Comparison of ENCODE assay signal across 9 mouse cellular contexts in the genomic region with DNA sequence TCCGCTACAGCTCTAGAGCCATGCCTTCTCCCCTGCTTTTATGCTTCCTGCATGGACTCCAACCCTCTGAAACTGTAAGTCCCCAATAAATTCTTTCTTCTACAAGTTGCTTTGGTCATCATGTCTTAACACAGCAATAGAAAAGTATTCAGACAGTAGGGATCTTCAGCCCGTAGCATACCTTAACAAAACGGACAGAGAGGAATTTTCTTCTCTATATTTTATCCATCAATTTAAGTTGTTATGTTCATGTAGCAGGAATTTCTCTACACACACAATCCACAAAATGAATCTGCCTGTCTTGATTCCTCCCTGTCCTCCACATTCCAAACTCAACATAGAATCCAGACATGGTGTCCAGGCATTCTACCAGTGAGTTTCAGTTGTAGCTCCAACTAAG. TPM values are rescaled to one million over a fixed set of nuclear protein-coding genes. Genes with fewer than 3 reads are reported as not detected.
DNase-seq lines count a peak whose midpoint lies in the region; ATAC-seq and TF ChIP-seq lines count a peak whose summit lies in the region.
"Had no signal": no experiment of that assay in that cellular context is flagged by ENCODE, and none has a peak within 500 bp of the region (broad histone marks: within the 10 kb centered on the region; RNA-seq: fewer than 3 reads in every experiment).

Gene Trim2 (minus strand): TSS at position 101 of the 400 bp plus-strand sequence.

- H3K4me1 ChIP-seq in heart, embryonic 13.5 days = peaks cover 18% of the 10 kb centered on the region
- peaks cover 18% of the 10 kb centered on the region for H3K4me1 ChIP-seq in heart, embryonic 10.5 days
- no peaks in the 10 kb centered on the region for H3K4me1 ChIP-seq in bone marrow, adult 2 months (ENCODE audit: control insufficient read depth, insufficient read depth, low read length)
- H3K4me1 ChIP-seq in hindbrain, embryonic 15.5 days (replicated peaks) = peaks cover 43% of the 10 kb centered on the region
- peaks cover 25% of the 10 kb centered on the region for H3K4me1 ChIP-seq in midbrain, embryonic 11.5 days (ENCODE audit: control insufficient read depth, insufficient read depth, low read length)
- H3K4me1 ChIP-seq in heart, embryonic 11.5 days (ENCODE audit: control insufficient read depth, insufficient read depth, low read length) = peaks cover 7% of the 10 kb centered on the region

- ATAC-seq in heart, embryonic 13.5 days (ENCODE audit: extremely low read depth, insufficient number of reproducible peaks, low FRiP score, low TSS enrichment) = no peak
- ATAC-seq in hindbrain, embryonic 15.5 days (ENCODE audit: low FRiP score, low read depth) = no peak
- ATAC-seq in midbrain, embryonic 11.5 days (ENCODE audit: low FRiP score) = no peak
- ATAC-seq in heart, embryonic 11.5 days (replicated peaks; ENCODE audit: insufficient number of reproducible peaks, low FRiP score, low TSS enrichment) = no peak

- H3K9me3 ChIP-seq in heart, embryonic 13.5 days = no peaks in the 10 kb centered on the region
- H3K9me3 ChIP-seq in heart, embryonic 10.5 days = no peaks in the 10 kb centered on the region
- no peaks in the 10 kb centered on the region for H3K9me3 ChIP-seq in hindbrain, embryonic 15.5 days
- peaks cover 4% of the 10 kb centered on the region; the same call in 1 of the 2 replicates for H3K9me3 ChIP-seq in midbrain, embryonic 11.5 days (ENCODE audit: control insufficient read depth, low read length)
- H3K9me3 ChIP-seq in heart, embryonic 11.5 days (replicated peaks; ENCODE audit: control insufficient read depth, low read length) = 0 out of 2 replicates have a peak, but pooled peaks cover 2% of the 10 kb centered on the region

- DNase-seq in heart, embryonic 10.5 days (ENCODE audit: low spot score) = no peak
- no peak for DNase-seq in midbrain, embryonic 11.5 days (ENCODE audit: low spot score, missing footprints)
- DNase-seq in right cerebral cortex, postnatal 4 days = no peak
- no peak for DNase-seq in heart, adult 11 months
- DNase-seq: kidney, adult 9 months had no signal

- no peak within 1 kb of the TSS for H3K9ac ChIP-seq in heart, embryonic 13.5 days
- no peak within 1 kb of the TSS for H3K9ac ChIP-seq in hindbrain, embryonic 15.5 days
- peak within 1 kb of the TSS; percentile 58 for H3K9ac ChIP-seq in midbrain, embryonic 11.5 days (ENCODE audit: low read length)
- no peak within 1 kb of the TSS for H3K9ac ChIP-seq in heart, embryonic 11.5 days (ENCODE audit: low read depth, low read length)

- TF ChIP-seq CTCF in bone marrow, adult 2 months (IDR thresholded peaks at IDR 0.05; ENCODE audit: control insufficient read depth, insufficient read depth, low read length) = no peak

- H3K27ac ChIP-seq in heart, embryonic 13.5 days (replicated peaks) = no peak within 1 kb of the TSS
- H3K27ac ChIP-seq in heart, embryonic 10.5 days = no peak within 1 kb of the TSS
- H3K27ac ChIP-seq in bone marrow, adult 2 months (ENCODE audit: control insufficient read depth, insufficient read depth, low read depth, low read length, poor library complexity) = no peak within 1 kb of the TSS
- peak within 1 kb of the TSS; percentile 83 for H3K27ac ChIP-seq in hindbrain, embryonic 15.5 days (replicated peaks)
- peak within 1 kb of the TSS; percentile 80 for H3K27ac ChIP-seq in midbrain, embryonic 11.5 days (ENCODE audit: low read depth, low read length)
- no peak within 1 kb of the TSS for H3K27ac ChIP-seq in heart, embryonic 11.5 days (ENCODE audit: low read depth, low read length)

- no peaks in the 10 kb centered on the region for H3K36me3 ChIP-seq in heart, embryonic 13.5 days
- H3K36me3 ChIP-seq in heart, embryonic 10.5 days = no peaks in the 10 kb centered on the region
- H3K36me3 ChIP-seq in hindbrain, embryonic 15.5 days = no peaks in the 10 kb centered on the region
- no peaks in the 10 kb centered on the region for H3K36me3 ChIP-seq in midbrain, embryonic 11.5 days (ENCODE audit: control insufficient read depth, insufficient read depth, low read length)
- no peaks in the 10 kb centered on the region for H3K36me3 ChIP-seq in heart, embryonic 11.5 days (ENCODE audit: control insufficient read depth, insufficient read depth, low read length)

- 86% methylated on average over 3 of the region's 3 CpGs for WGBS in heart, embryonic 13.5 days
- WGBS in heart, embryonic 10.5 days = 88% methylated on average over 3 of the region's 3 CpGs
- WGBS in bone marrow, adult 2 months = 94% methylated on average over 3 of the region's 3 CpGs
- 92% methylated on average over 3 of the region's 3 CpGs for WGBS in hindbrain, embryonic 15.5 days
- 78% methylated on average over 3 of the region's 3 CpGs for WGBS in midbrain, embryonic 11.5 days
- WGBS in heart, embryonic 11.5 days (ENCODE audit: insufficient replicate concordance) = 86% methylated on average over 3 of the region's 3 CpGs

- TF ChIP-seq POLR2A in bone marrow, adult 2 months (IDR thresholded peaks at IDR 0.05; ENCODE audit: borderline replicate concordance, control insufficient read depth, low read depth, low read length) = no peak

- H3K4me2 ChIP-seq in heart, embryonic 13.5 days = no peak within 1 kb of the TSS
- peak within 1 kb of the TSS; percentile 67 for H3K4me2 ChIP-seq in hindbrain, embryonic 15.5 days
- peak within 1 kb of the TSS; percentile 79 for H3K4me2 ChIP-seq in midbrain, embryonic 11.5 days
- no peak within 1 kb of the TSS for H3K4me2 ChIP-seq in heart, embryonic 11.5 days

- H3K27me3 ChIP-seq in heart, embryonic 13.5 days (replicated peaks) = peaks cover 79% of the 10 kb centered on the region
- H3K27me3 ChIP-seq in heart, embryonic 10.5 days (ENCODE audit: insufficient read depth, poor library complexity, severe bottlenecking) = peaks cover 73% of the 10 kb centered on the region
- no peaks in the 10 kb centered on the region for H3K27me3 ChIP-seq in hindbrain, embryonic 15.5 days
- H3K27me3 ChIP-seq in midbrain, embryonic 11.5 days (ENCODE audit: control insufficient read depth, insufficient read depth, low read length) = no peaks in the 10 kb centered on the region; the same call in none of the 2 replicates
- peaks cover 51% of the 10 kb centered on the region for H3K27me3 ChIP-seq in heart, embryonic 11.5 days (ENCODE audit: control insufficient read depth, insufficient read depth, low read length)

- H3K4me3 ChIP-seq in heart, embryonic 13.5 days = 0 out of 2 replicates have a peak within 1 kb of the TSS, but pooled peaks have one; percentile 54
- H3K4me3 ChIP-seq in heart, embryonic 10.5 days = no peak within 1 kb of the TSS
- H3K4me3 ChIP-seq in bone marrow, adult 2 months (replicated peaks; ENCODE audit: control insufficient read depth, low read depth, low read length) = no peak within 1 kb of the TSS
- peak within 1 kb of the TSS; percentile 39 for H3K4me3 ChIP-seq in hindbrain, embryonic 15.5 days
- H3K4me3 ChIP-seq in midbrain, embryonic 11.5 days (ENCODE audit: low read depth, low read length) = peak within 1 kb of the TSS; percentile 52; the same call in 1 of the 2 replicates
- H3K4me3 ChIP-seq in heart, embryonic 11.5 days (ENCODE audit: low read depth, low read length) = no peak within 1 kb of the TSS

RNA-seq across cellular contexts. Expression of gene Trim2, which starts in this region (rescaled TPM):
- 7.2 and 7.6 TPM in 2 replicates for polyA plus RNA-seq in heart, embryonic 13.5 days (2015; fragmentation: Nextera tagmentation; extraction: Ambion mirVana)
- polyA plus RNA-seq in heart, embryonic 10.5 days (2016; fragmentation: Nextera tagmentation; extraction: Ambion mirVana) = 7.1 and 8.0 TPM in 2 replicates
- 2.8 and 10.2 TPM in 2 replicates for polyA plus RNA-seq in bone marrow, adult 2 months (2011; ENCODE audit: insufficient read depth, insufficient read length, low replicate concordance, missing spikeins)
- 139 and 145 TPM in 2 replicates for polyA plus RNA-seq in hindbrain, embryonic 15.5 days (2015; fragmentation: Nextera tagmentation; extraction: Ambion mirVana)
- 128 and 137 TPM in 2 replicates for polyA plus RNA-seq in midbrain, embryonic 11.5 days (2014; fragmentation: Nextera tagmentation; extraction: Ambion mirVana)
- polyA plus RNA-seq in heart, embryonic 11.5 days (2014; fragmentation: Nextera tagmentation; extraction: Ambion mirVana) = 8.9 TPM in 2 replicates

Comparison
In these comparisons a context has a peak if more than half of its experiments do, and no peak if none do; other contexts are left out.
1. RNA of gene Trim2 (polyA plus RNA-seq): 139 to 145 TPM in hindbrain, embryonic 15.5 days and 128 to 137 TPM in midbrain, embryonic 11.5 days; 2.8 to 10.2 TPM in bone marrow, adult 2 months, 8.9 TPM in heart, embryonic 11.5 days, 7.1 to 8.0 TPM in heart, embryonic 10.5 days and 7.2 to 7.6 TPM in heart, embryonic 13.5 days; every median in the first group is over 10 times any median in the second.
2. H3K4me3 ChIP-seq: peak in heart, embryonic 13.5 days (single experiment), hindbrain, embryonic 15.5 days (single experiment) and midbrain, embryonic 11.5 days (single experiment); none in heart, embryonic 10.5 days (single experiment), bone marrow, adult 2 months (single experiment) and heart, embryonic 11.5 days (single experiment).
3. H3K27ac ChIP-seq: peak in hindbrain, embryonic 15.5 days (single experiment) and midbrain, embryonic 11.5 days (single experiment); none in heart, embryonic 13.5 days (single experiment), heart, embryonic 10.5 days (single experiment), bone marrow, adult 2 months (single experiment) and heart, embryonic 11.5 days (single experiment).
4. H3K4me2 ChIP-seq: peak in hindbrain, embryonic 15.5 days (single experiment) and midbrain, embryonic 11.5 days (single experiment); none in heart, embryonic 13.5 days (single experiment) and heart, embryonic 11.5 days (single experiment).